Mouse (Mus musculus): ENCODE data around the gene Ngdn. TPM values are rescaled to one million over a fixed set of nuclear protein-coding genes. Genes with fewer than 3 reads are reported as not detected.
"Not testable (repeated sequence)": the region's sequence is repeated elsewhere in the genome, so short reads cannot be mapped to it uniquely, and the experiment has no call there.

Ngdn gene
- total and polyA plus RNA-seq, 3 experiments: 140 to 148 TPM; not detected in 1

DNA sequence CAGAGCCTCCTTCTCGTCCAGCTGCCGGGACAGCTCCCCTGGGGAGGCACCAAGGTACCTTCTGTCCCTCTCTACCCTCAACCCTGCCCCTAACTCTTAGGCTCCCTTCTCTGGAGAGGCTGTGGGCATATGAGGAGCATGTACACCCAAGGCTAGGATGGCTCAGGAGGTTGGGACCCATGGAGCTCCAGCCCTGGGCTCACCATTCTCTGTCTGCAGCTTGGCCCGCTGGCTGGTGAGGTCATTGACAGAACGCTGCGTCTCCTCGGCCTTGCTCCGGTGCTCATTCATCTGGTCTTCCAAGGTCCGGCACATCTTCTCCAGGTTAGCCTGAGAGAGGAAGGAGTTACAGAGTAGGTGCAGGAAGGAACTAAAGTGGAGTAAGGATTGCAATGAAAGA is 36.6 kb upstream of the Ngdn start:
- Histone ChIP-seq H3K9ac (ENCODE audit: control insufficient read depth, low read depth, low read length, poor library complexity, severe bottlenecking) (no peak overlapping the region), H3K27ac (ENCODE audit: control insufficient read depth, low read depth, low read length) (no peak overlapping the region), H3K79me2 (ENCODE audit: control insufficient read depth, insufficient read depth, low read length, poor library complexity) (no peaks in the 10 kb centered on the region), H3K36me3 (ENCODE audit: control insufficient read depth in 1 of 2, insufficient read depth in 2 of 2, low read length in 2 of 2) (no peaks in the 10 kb centered on the region), H3K27me3 (ENCODE audit: control insufficient read depth in 1 of 2, insufficient read depth in 2 of 2, low read length in 2 of 2) (peaks cover 7 to 10% of the 10 kb centered on the region in 2 experiments), H3K4me1 (ENCODE audit: control insufficient read depth in 1 of 2, insufficient read depth in 2 of 2, low read length in 2 of 2) (no peaks in the 10 kb centered on the region), H3K9me3 (replicated peaks; ENCODE audit: insufficient read depth, low read length) (no peaks in the 10 kb centered on the region), H3K4me3 (ENCODE audit: control insufficient read depth in 1 of 2, insufficient read depth in 1 of 2, low read depth in 2 of 2, low read length in 2 of 2) (no peak overlapping the region)
- TF ChIP-seq CHD1 (IDR thresholded peaks at IDR 0.05; ENCODE audit: low read depth, low read length): no peak
- no peak for DNase-seq (ENCODE audit: low read depth, low spot score)

DNA sequence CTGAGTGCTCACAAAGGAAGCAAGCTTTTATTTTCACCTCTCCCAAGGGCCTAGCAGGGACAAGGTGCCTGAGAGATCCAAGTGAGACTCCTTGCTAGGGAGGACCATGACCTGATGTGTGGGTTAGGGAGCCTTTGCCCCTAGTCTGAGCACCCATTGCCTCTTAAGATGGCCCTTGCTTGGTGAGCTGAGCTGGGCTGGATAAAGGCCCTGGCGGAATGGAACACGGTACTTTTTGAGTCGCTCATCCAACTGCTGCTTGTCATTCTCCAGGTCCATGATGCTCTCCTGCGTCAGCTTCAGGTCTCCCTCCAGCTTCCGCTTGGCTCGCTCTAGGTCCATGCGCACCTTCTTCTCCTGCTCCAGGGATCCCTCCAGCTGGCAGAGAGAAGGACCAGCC is 33.3 kb upstream of the Ngdn start:
- no peak overlapping the region for H3K27ac ChIP-seq (ENCODE audit: control insufficient read depth, low read depth, low read length)
- H3K9me3 ChIP-seq (replicated peaks; ENCODE audit: insufficient read depth, low read length): no peaks in the 10 kb centered on the region
- peaks cover 0 to 2% of the 10 kb centered on the region in 2 experiments; a peak in 3 of 4 replicates for H3K27me3 ChIP-seq (ENCODE audit: control insufficient read depth in 1 of 2, insufficient read depth in 2 of 2, low read length in 2 of 2)
- no peaks in the 10 kb centered on the region for H3K79me2 ChIP-seq (ENCODE audit: control insufficient read depth, insufficient read depth, low read length, poor library complexity)
- no peaks in the 10 kb centered on the region for H3K36me3 ChIP-seq (ENCODE audit: control insufficient read depth in 1 of 2, insufficient read depth in 2 of 2, low read length in 2 of 2)
- H3K4me1 ChIP-seq (ENCODE audit: control insufficient read depth in 1 of 2, insufficient read depth in 2 of 2, low read length in 2 of 2): no peaks in the 10 kb centered on the region
- H3K9ac ChIP-seq (ENCODE audit: control insufficient read depth, low read depth, low read length, poor library complexity, severe bottlenecking): no peak overlapping the region
- no peak for TF ChIP-seq HCFC1 (IDR thresholded peaks at IDR 0.05; ENCODE audit: low read depth, low read length)
- TF ChIP-seq SIN3A (IDR thresholded peaks at IDR 0.05; ENCODE audit: low read length): no peak
- H3K4me3 ChIP-seq (ENCODE audit: control insufficient read depth in 1 of 2, insufficient read depth in 1 of 2, low read depth in 2 of 2, low read length in 2 of 2): no peak overlapping the region
- DNase-seq (ENCODE audit: low read depth, low spot score): no peak

DNA sequence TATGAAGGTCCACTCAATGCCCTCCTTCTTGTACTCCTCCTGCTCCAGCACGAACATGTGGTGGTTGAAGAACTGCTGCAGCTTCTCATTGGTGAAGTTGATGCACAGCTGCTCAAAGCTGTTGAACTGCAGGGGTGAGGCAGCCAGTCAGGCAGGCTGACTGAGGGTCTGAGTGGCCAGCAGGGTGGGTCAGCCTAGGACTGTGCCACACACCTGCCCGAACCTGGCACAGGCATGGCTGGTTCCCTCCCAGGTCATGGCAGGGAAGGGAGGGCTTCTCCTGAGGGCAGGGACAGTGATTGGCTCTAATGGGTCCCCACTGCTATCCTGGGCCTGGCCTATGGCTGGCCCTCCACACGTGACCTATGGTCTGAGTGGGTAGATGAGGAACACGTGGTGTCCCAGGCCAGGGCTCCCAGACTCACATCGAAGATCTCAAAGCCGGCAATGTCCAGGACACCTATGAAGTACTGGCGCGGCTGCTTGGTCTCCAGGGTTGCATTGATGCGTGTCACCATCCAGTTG is 26.8 kb upstream of the Ngdn start:
- not testable (repeated sequence) for H3K79me2 ChIP-seq (ENCODE audit: control insufficient read depth, insufficient read depth, low read length, poor library complexity); H3K36me3 ChIP-seq (ENCODE audit: control insufficient read depth in 1 of 2, insufficient read depth in 2 of 2, low read length in 2 of 2); H3K9me3 ChIP-seq (replicated peaks; ENCODE audit: insufficient read depth, low read length); H3K27me3 ChIP-seq (ENCODE audit: control insufficient read depth in 1 of 2, insufficient read depth in 2 of 2, low read length in 2 of 2); H3K27ac ChIP-seq (ENCODE audit: control insufficient read depth, low read depth, low read length); H3K4me1 ChIP-seq (ENCODE audit: control insufficient read depth in 1 of 2, insufficient read depth in 2 of 2, low read length in 2 of 2); DNase-seq (ENCODE audit: low read depth, low spot score); H3K4me3 ChIP-seq (ENCODE audit: control insufficient read depth in 1 of 2, insufficient read depth in 1 of 2, low read depth in 2 of 2, low read length in 2 of 2); H3K9ac ChIP-seq (ENCODE audit: control insufficient read depth, low read depth, low read length, poor library complexity, severe bottlenecking)

DNA sequence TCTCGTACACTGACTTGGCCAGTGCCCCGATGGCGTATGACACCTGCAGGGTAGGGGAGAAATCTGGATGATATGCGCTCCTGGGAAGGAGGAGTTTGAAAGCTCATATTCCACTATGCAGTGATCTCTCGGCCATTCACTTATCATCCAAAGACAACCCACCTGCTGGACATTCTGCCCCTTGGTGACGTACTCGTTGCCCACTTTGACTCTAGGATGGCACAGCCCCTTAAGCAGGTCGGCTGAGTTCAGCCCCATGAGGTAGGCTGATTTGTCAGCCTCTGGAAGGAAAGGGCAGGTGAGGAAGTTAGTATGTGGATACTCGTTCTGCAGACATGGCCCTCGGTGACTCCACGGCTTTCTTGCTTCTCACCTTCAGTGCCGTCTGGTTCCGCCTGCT is 26.4 kb upstream of the Ngdn start:
- Histone ChIP-seq H3K27me3 (ENCODE audit: control insufficient read depth in 1 of 2, insufficient read depth in 2 of 2, low read length in 2 of 2) (peaks cover 0 to 4% of the 10 kb centered on the region in 2 experiments; a peak in 3 of 4 replicates), H3K36me3 (ENCODE audit: control insufficient read depth in 1 of 2, insufficient read depth in 2 of 2, low read length in 2 of 2) (no peaks in the 10 kb centered on the region), H3K27ac (ENCODE audit: control insufficient read depth, low read depth, low read length) (no peak overlapping the region), H3K9me3 (replicated peaks; ENCODE audit: insufficient read depth, low read length) (no peaks in the 10 kb centered on the region), H3K4me3 (ENCODE audit: control insufficient read depth in 1 of 2, insufficient read depth in 1 of 2, low read depth in 2 of 2, low read length in 2 of 2) (no peak overlapping the region), H3K9ac (ENCODE audit: control insufficient read depth, low read depth, low read length, poor library complexity, severe bottlenecking) (no peak overlapping the region), H3K79me2 (ENCODE audit: control insufficient read depth, insufficient read depth, low read length, poor library complexity) (no peaks in the 10 kb centered on the region), H3K4me1 (ENCODE audit: control insufficient read depth in 1 of 2, insufficient read depth in 2 of 2, low read length in 2 of 2) (no peaks in the 10 kb centered on the region)
- no peak for TF ChIP-seq MAFK (IDR thresholded peaks at IDR 0.05; ENCODE audit: borderline replicate concordance, low read depth, low read length)
- no peak for DNase-seq (ENCODE audit: low read depth, low spot score)
